Mouse (Mus musculus) cerebellum, postnatal 14 days (tissue): Measurements from ENCODE around the gene Uvssa.

Experiments used
- DNase-seq, 2 experiments: peaks; one replicate each; pipeline ENCODE4 v3.0.0; 2021; ENCODE audit warnings: mixed read lengths in 2 of 2

Gene Uvssa

GRCm38 (mm10) chr5:33372331-33373038 is 5.9 kb upstream of the Uvssa start:
- DNase-seq: peak; percentile 47 to 55

GRCm38 (mm10) chr5:33377176-33377575 is 1.2 kb upstream of the Uvssa start:
- no peak for DNase-seq

GRCm38 (mm10) chr5:33377801-33378301 is 498 bp upstream of the Uvssa start:
- DNase-seq: peak; percentile 62 to 66

- DNase-seq: peak; percentile 38
These were observed 9.2 kb downstream of the Uvssa start for GRCm38 (mm10) chr5:33387550-33387949.

- peak; percentile 87 to 88 for DNase-seq
These were observed 15.5 kb downstream of the Uvssa start for GRCm38 (mm10) chr5:33393803-33394202.

GRCm38 (mm10) chr5:33395693-33396092 is 17.3 kb downstream of the Uvssa start:
- DNase-seq: no peak

- no peak for DNase-seq
These were observed 18.5 kb downstream of the Uvssa start for GRCm38 (mm10) chr5:33396828-33397227.

- DNase-seq: no peak
These were observed 22.5 kb downstream of the Uvssa start for GRCm38 (mm10) chr5:33400819-33401218.

GRCm38 (mm10) chr5:33420313-33420712 is 42.0 kb downstream of the Uvssa start:
- DNase-seq: no peak

- DNase-seq: no peak
These were observed 49.1 kb downstream of the Uvssa start for GRCm38 (mm10) chr5:33427461-33427860.

GRCm38 (mm10) chr5:33430106-33430505 is 51.8 kb downstream of the Uvssa start:
- DNase-seq: no peak

- DNase-seq: peak; percentile 30 to 43
These were observed 52.3 kb downstream of the Uvssa start for GRCm38 (mm10) chr5:33430511-33431172.

- DNase-seq: peak; percentile 32 to 43
These were observed 53.0 kb downstream of the Uvssa start for GRCm38 (mm10) chr5:33431173-33432005.

- peak in 1 of 2 experiments; percentile 34 for DNase-seq
These were observed 53.9 kb downstream of the Uvssa start for GRCm38 (mm10) chr5:33432057-33432935.

- DNase-seq: peak; percentile 29
These were observed 55.1 kb downstream of the Uvssa start, which contains the start of gene Nkx1-1 for GRCm38 (mm10) chr5:33433201-33434138. Gene Nkx1-1, minus strand, starts transcription at chr5:33433976.

GRCm38 (mm10) chr5:33434141-33434780 is 55.9 kb downstream of the Uvssa start:
- DNase-seq: peak in 1 of 2 experiments; percentile 29

- no peak for DNase-seq
These were observed 56.8 kb downstream of the Uvssa start for GRCm38 (mm10) chr5:33435151-33435550.

GRCm38 (mm10) chr5:33435941-33436340 is 57.6 kb downstream of the Uvssa start:
- no peak for DNase-seq

- DNase-seq: peak; percentile 53 to 72
These were observed 59.9 kb downstream of the Uvssa start for GRCm38 (mm10) chr5:33438214-33438613.
